Mouse (Mus musculus) testis, adult 10 weeks (tissue): ENCODE results near the gene Gm21760. TPM values are rescaled to one million over a fixed set of nuclear protein-coding genes. Genes with fewer than 3 reads are reported as not detected.

Experiments used
- polyA plus RNA-seq: library from polyadenylated mRNA; stranded (reverse); fragments of 350-450 nt; fragmentation: Illumina TruSeq; extraction: RNeasy Lipid Tissue Mini Kit (QIAGEN cat#74804); gene quantifications from one replicate; pipeline ENCODE4 v1.2.3, GENCODE M21; 2014; ENCODE audit warnings: low read depth, low replicate concordance

Gm21760 gene
- polyA plus RNA-seq = not detected

GRCm38 (mm10) chrY:80133479-80133878 lies at the start of gene Gm21760:
Gene Gm21760, plus strand, starts transcription at chrY:80133779.

